Mouse (Mus musculus): ENCODE data around the gene Inpp4b.

Inpp4b gene

DNA sequence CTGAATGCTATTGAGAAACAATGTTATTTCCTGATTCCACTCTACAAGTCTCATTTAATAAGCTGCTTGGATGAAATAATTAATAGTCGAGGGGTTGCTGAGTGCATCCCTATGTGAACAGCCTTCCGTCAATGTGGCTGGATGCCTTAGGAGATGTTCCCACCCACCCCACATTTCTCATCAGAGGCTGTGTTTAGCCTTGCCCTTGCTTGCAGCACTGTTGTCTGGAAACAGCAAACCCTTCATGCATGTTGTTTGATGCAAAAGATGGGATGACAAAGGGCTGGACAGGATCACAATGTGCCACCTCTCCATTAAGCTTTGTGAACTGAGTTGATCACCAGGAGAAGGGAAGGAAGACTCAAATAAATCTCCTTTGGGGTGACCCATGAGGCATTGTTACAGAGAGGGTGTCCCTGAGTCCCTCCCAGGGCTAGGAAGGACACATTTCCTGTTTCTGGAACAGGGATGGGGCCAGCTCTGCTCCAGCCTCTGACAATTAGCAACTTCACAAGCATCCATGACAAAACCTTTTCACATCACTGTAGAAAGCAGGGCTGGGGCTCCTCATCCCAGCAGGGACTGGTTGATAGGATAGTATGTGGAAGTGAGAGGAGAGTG is 239.6 kb downstream of the Inpp4b start:
- no peak for DNase-seq (ENCODE audit: low spot score)

GRCm38 (mm10) chr8:81582906-81583305 is 240.6 kb downstream of the Inpp4b start:
- no peak for DNase-seq (ENCODE audit: low spot score)

DNA sequence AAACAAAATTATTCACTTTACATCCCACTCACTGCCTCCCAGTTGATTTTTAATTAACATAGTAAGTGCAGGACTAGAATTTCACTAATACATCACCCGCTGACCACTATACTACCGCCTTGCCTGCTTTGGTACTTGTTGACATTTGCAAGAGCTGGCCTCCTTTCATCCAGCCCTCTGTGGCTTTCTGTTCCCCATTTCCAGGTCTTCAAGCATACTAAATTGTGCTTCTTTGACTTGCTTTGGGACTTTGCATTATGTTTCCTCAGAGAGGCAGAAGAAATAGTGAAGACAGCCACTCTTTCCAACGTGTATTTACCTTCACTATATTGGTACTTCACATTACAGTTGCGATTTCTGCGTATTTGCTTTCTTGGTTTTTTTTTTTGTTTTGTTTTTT is 244.4 kb downstream of the Inpp4b start:
- DNase-seq (ENCODE audit: low spot score): no peak

DNA sequence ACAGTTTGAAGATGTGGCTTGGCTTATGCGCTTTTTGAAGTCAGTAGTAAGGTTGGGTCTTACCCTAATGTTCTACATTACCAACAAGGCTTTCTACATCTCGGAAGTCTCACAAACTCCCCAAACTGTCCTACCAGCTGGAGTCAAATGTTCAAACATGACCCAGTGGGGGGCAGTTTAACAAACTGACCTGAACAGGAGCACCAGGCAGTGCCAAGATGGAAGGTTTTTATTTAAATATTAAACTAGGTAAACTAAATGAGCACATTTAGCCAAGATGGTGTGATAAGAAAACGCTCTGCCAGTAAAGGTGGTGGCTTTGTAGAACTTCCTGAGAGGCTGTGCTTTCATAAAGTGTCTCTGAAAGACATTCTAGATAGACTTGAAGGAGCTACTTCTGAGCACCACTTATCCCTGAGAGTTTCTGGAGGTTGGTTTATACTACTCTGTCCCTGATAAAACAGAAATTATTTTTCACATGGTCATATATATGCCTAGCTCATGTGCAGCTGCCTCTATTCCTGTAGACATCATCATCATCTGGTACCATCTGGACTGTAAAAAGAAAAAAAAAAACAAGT is 251.9 kb downstream of the Inpp4b start:
- no peak for DNase-seq (ENCODE audit: low spot score)

DNA sequence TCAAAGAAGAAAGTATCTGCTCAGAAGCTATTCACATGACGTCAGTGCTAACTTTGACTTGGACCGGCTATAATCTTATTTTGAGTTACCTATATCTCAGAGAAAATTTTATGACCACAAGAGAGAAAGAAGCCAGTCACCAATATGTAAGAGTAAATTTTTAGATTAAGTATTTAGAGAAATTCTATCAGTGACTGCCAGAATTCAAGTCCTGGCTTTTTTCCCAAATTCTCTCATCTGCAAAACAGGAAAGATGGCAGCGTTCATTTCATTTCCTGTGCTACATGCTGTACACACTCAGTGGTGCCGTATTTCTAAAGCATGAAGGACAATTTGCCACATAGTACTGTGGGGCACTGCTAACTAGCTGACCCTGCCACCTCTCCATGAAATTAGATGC is 256.9 kb downstream of the Inpp4b start:
- no peak for DNase-seq (ENCODE audit: low spot score)

DNA sequence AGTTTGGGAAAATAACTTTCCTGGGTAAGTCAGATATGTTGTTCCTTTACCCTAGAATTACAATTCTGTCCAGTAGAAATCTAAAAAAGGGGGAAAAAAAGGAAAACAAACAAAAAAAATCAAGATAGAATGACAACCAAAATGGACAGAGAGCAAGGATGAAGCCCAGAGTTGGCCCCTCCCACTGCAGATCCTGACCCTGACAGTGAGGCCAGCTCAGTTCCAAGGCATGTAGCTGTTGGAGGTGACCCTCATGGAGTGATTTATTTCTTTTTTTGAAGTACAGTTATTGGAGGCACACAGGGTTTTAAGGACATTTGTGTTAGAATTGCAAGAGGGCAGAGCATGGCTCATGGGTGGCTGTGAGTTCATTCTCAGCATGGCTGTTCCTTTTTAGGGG is 258.8 kb downstream of the Inpp4b start:
- no peak for DNase-seq (ENCODE audit: low spot score)

GRCm38 (mm10) chr8:81608082-81608481 is 265.7 kb downstream of the Inpp4b start:
- DNase-seq (ENCODE audit: low spot score): no peak

- DNase-seq (ENCODE audit: low spot score): no peak
Observed at GRCm38 (mm10) chr8:81609064-81609463, 266.7 kb downstream of the Inpp4b start.

GRCm38 (mm10) chr8:81612611-81613010 is 270.3 kb downstream of the Inpp4b start:
- no peak for DNase-seq (ENCODE audit: low spot score)

- no peak for DNase-seq (ENCODE audit: low spot score)
Observed at GRCm38 (mm10) chr8:81614135-81614534, 271.8 kb downstream of the Inpp4b start.

DNA sequence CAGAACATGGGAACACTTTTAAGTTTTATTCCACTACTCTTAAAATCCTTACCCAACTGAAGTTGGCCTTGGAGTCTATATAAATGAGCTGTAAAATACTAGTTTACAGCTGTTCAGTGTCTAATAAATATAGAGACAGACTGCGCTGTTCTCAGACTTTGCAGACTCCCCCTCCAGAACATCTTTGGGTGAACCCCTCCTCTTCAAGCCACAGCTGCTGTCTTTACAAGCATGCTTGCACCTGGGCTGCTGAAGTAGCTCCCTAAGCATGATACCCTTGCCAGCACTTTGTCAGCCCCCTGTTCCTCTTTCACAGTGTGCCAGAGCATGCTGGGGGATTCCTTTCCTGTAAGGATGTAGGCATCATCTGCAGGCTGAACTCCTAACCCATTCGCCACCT is 272.2 kb downstream of the Inpp4b start:
- DNase-seq (ENCODE audit: low spot score): no peak

DNA sequence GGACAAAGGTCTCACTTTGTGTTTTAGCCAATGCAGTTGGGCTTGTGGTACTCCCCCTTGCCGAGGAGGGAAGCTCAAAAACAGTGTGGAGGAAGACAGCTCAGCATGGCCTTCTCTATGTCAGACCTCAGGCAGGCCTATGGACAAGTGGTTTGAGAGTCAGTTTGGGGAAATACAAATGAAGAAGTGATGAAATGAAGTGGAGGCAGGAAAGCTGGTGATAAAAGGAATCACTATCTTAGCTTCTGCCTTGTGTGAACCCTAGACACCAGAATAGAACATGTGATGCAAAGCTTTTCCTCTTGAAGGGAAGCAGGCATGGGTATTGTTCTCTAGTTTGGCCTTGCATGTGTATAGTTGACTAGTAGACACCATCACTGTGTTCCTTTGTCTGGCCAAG is 273.2 kb downstream of the Inpp4b start:
- DNase-seq (ENCODE audit: low spot score): no peak

DNA sequence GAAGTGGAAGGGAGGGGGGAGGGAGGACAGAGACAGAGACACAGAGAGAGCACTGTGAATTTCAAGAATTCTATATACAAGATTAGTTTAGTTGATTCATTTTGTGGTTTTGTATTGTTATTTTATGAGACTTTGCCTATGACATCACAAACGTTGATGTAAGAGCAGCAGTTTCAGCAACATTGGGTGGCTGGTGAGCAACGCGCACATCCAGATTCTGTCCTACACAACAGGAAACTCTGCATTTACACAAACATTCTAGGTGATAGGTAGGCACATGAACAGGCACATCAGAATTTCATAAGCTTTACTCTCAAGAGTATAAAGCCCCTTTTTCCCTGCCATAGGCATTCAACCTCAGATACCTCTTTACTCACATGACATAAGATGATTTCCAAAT is 276.6 kb downstream of the Inpp4b start:
- no peak for DNase-seq (ENCODE audit: low spot score)

DNA sequence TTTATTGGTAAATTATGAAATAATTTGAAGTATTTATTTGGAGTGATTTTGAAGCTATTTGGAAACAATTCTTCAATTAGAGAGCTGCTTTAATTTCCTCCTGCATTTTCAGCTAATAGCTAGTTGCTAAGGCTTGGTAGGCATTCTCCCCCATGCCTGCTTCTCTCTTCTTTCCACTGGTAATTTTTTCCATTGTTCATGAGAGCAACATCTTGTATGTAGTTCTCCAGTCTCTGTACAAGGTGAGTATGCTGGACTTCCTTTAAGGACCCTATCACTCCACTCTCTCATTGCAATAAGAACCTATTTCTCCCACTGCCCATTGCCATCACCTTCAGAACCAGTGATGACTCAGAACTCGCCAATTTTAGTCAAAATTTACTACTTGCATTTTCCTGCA is 292.7 kb downstream of the Inpp4b start:
- no peak for DNase-seq (ENCODE audit: low spot score)

DNA sequence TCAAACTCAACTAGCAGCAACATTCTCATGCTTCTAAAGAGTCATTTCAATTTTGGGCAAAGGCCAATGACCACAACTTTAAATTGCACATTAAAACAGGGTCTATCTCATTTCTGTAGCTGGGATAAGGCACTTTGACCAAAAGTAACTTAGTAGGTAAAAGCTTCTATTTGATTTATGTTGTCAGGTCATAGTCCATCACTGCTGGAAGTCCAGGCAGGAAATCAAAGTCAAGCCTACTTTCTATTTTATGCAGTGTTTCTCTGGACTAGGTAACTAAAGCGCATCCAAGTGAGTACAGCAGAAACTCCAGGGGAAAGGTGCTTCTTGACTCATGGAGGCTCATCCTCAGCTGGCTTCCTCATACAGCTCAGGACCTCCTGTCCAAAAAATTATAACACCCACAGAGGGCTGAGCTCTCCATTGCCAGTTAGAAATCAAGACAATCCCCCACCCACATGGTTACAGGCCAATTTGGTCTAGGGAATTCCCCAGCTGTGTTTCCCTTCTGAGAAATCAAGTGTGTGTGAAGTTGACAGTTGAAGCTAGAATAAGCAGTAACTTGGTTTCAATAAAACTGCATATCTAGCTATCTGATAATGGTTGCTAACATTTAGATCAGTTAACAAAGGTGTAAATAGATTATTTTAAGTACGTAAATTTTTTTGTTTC is 293.7 kb downstream of the Inpp4b start:
- DNase-seq (ENCODE audit: low spot score): no peak

DNA sequence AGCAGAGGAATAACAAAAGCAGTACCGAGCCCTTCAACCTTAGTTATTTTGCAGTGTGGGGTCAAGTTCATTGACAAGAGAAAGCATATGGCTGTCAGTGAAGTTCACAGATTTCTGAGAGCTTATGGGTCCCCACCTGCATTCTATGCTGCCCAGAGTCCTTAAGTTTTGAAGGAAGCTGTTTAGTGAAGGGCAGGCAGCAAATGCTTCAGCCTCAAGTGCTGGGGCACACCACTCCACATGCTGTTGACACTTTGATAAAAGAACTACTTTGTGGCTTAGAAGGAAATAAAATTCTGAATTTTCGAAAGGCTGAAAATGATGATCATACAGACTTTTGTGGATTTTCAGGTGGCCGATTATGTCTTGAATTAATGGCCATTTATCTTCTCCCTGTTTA is 296.1 kb downstream of the Inpp4b start:
- no peak for DNase-seq (ENCODE audit: low spot score)

DNA sequence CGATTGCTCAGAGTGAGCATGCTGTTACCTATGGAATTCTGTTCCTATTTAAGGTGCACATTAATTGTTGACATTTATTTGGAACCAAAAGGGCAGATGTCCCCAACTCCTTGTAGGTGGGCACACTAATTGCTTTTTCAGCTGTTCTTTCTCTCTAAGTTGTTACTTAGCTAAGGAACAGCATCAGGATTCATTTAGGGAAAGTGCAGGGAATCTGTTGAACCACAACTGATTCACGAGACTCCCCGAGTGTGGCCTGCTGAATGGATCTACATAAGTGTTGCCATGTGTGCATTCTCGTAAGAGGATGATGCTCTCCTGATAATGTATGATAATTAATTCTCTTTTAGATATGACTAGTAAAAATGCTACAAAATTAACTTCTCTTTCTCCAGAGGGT is 297.5 kb downstream of the Inpp4b start:
- no peak for DNase-seq (ENCODE audit: low spot score)

DNA sequence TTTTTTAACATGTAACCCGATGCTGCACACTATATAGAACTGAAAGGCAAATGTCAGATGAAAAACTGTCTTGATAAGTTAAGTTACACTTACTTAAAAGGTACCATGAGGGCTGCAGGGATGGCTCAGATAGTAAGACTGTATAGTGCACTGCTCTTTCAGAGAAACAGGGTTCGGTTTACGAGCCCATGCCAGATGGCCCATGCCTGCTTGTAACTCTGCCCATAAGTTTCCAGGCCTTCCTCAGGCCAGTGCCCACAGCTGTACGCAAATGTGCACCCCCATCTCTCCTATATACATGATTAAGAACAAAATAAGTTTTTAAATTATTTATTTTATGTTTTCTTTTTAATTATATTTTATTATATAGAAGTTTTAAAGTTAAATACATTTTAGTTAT is 300.7 kb downstream of the Inpp4b start:
- no peak for DNase-seq (ENCODE audit: low spot score)

DNA sequence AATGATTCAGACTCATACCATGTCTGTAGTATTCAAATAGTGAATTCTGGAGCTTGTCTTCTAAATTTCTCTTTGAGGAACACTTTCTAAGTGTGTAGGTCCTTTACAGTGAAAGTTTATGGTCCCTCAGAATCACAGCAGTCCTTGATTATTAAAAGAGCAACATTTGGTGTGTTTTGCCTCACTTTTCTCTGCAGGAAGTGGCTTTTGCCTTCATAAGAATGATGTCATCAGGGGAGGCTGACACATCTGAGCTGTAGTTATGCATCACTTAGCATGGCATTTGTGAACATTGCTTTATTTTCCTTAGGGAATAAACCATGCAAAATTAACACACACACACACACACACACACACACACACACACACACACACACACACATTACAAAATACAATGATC is 349.8 kb downstream of the Inpp4b start:
- DNase-seq (ENCODE audit: low spot score): no peak

DNA sequence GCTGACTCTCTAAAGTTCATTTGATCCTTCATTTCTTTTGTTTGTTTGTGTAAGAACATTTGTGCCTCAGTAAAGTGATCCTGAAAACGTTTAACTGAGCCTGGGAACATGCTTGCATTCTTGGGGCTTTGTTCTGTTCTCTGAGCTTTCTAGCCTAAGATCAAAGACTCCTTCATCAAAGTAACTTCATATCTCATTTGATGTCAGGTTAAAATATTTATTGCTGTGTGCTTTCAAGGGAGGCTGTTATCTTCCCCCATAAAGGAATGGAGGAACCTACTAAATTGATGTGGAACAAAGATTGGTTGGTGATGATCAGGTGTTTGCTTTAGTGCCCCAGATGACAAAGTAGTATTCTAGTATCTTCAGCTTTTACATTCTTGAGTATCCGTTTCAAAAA is 352.5 kb downstream of the Inpp4b start:
- no peak for DNase-seq (ENCODE audit: low spot score)

DNA sequence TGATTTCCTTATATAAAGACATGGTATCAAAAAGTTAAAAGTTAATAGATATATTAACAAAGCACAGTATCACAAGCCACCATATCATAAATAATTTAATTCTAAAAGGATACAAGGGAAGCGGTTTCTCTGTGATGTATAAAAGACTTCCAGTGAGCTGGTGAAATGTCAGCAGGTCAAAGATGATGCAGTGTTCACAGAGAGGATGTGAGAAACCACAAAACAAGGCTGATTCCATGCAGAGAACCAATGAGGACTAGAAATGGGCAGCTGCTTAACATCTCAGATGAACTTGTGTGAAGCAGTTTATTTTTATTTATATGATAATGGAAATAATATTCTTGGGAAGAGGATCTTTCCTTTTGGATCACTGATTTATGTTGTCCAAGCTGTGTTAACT is 359.7 kb downstream of the Inpp4b start:
- no peak for DNase-seq (ENCODE audit: low spot score)

DNA sequence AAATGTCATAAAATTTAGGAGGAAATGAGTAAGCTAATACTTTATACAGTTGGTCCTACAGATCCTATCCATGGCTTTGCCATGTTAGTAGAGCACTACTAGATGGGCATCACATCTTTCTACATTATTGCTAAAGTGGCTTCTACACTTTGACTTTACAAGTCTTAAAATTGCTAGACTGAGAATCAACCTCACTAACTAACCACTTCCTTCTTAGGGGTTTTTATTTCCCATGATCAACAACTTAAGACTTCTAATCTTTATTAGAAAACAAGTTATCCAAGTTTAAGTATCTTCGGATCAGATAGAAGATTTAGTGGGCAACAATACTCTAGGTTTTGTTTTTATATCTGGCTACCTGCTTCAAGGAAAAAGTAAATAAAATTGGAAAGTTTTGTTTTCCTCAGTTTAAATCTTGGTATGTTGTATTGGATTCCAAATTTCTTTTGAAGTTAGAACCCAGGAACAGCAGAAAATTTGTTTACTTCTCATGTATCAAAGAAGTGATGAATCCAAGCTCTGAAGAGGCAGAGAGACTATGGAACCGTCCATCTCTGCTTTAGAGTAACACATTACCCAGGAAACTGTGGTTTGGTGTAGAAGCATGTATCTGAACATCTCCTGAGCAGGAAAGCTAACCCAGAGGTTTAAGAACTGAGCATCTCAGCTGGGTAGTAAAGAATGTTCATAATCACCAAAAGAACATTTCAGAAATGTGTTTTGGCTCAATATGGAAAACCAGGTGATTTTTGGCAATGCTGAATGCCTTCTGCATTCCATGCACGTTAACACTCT is 361.4 kb downstream of the Inpp4b start:
- DNase-seq (ENCODE audit: low spot score): no peak

DNA sequence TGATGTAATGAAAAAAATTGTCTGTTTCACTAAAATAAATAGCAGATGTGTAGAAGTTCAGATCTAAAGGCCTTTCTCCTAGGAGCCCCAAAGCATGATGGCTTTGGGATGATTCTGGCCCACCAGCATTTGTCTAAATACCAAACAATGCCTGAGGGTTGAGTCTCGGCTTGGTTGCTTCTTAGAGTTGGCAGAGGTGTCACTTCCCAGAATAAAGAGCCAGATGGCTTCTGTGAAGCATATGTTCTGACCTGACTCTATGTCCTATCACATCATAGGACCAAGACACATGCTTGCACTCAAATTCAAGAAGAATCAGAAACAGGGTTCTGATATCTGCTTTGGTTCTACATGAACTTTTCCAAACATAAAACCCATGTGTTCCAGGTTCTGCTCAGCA is 365.1 kb downstream of the Inpp4b start:
- DNase-seq (ENCODE audit: low spot score): no peak
